Mouse (Mus musculus) limb, embryonic 10.5 days (tissue): Measurements from ENCODE around the gene Orai3. TPM values are rescaled to one million over a fixed set of nuclear protein-coding genes. Genes with fewer than 3 reads are reported as not detected.
A peak's percentile ranks its signal among the peaks of the same experiment; 100 is the strongest.
"Not testable (repeated sequence)": the region's sequence is repeated elsewhere in the genome, so short reads cannot be mapped to it uniquely, and the experiment has no call there.

ENCODE experiments used
- DNase-seq: peaks from one replicate; pipeline ENCODE4 v3.0.0-alpha.2; 2017; ENCODE audit warnings: low spot score
- H3K27ac ChIP-seq: fragments of 300-500 bp; sonication (generic); 2 replicates; pipeline ENCODE4 v1.5.1; 2016; ENCODE audit warnings: mild to moderate bottlenecking
- H3K27me3 ChIP-seq: fragments of 300-500 bp; sonication (generic); 2 replicates; pipeline ENCODE4 v1.6.1; 2016; ENCODE audit warnings: low read depth, mild to moderate bottlenecking; ENCODE audit not compliant: poor library complexity, severe bottlenecking
- H3K36me3 ChIP-seq: fragments of 300-500 bp; sonication (generic); 2 replicates; pipeline ENCODE4 v1.6.1; 2016; ENCODE audit warnings: mild to moderate bottlenecking, moderate library complexity
- H3K4me1 ChIP-seq: fragments of 300-500 bp; sonication (generic); 2 replicates; pipeline ENCODE4 v1.6.1; 2016
- H3K4me3 ChIP-seq: fragments of 300-500 bp; sonication (generic); 2 replicates; pipeline ENCODE4 v1.5.1; 2016; ENCODE audit warnings: mild to moderate bottlenecking, moderate library complexity
- H3K9me3 ChIP-seq: fragments of 300-500 bp; sonication (generic); replicated peaks from 2 replicates; pipeline ENCODE4 v1.6.1; 2016; ENCODE audit warnings: mild to moderate bottlenecking
- WGBS: fragments of 180-500 bp; shearing (Covaris S2); methylation state at CpG from one replicate; pipeline ENCODE4 v1.1.7; 2016; 5-methylcytosine and 5-hydroxymethylcytosine counted together
- polyA plus RNA-seq: library from polyadenylated mRNA; unstranded; fragments of >200 nt; fragmentation: Nextera tagmentation; extraction: Ambion mirVana; gene quantifications from 2 replicates; pipeline ENCODE4 v1.2.1, GENCODE M21; 2016

The Orai3 gene
- polyA plus RNA-seq, result 15.2 and 16.0 TPM in 2 replicates

DNA sequence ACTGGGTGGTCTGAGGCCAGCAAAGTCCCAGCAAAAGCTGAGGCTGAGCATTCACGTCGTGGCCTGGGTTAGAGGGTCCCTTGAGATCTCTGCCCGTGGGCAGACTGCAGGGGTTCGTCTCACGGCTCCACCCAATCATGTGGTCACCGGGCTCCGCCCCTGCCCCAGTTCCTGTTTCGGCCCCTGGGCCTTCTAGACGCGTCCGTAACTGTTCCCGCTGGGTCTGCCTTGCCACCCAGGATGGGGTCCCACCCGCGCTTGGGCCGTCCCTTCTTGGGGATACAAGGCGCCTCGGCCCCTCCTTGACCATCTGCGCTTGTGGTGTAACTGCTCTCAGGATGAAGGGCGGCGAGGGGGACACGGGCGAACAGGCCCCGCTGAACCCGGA, at the start of gene Orai3:
TSS of gene Orai3 (plus strand) at position 165 of the 388 bp plus-strand sequence.
- Histone ChIP-seq H3K36me3 (peaks cover 53% of the 10 kb centered on the region), H3K9me3 (no peaks in the 10 kb centered on the region), H3K27me3 (no peaks in the 10 kb centered on the region), H3K4me1 (peaks cover 45% of the 10 kb centered on the region), H3K27ac (peak within 1 kb of the TSS; percentile 95), H3K4me3 (peak within 1 kb of the TSS; percentile 76)
- peak; percentile 88 for DNase-seq
- WGBS, result under 1% methylated on average over 24 of the region's 24 CpGs

DNA sequence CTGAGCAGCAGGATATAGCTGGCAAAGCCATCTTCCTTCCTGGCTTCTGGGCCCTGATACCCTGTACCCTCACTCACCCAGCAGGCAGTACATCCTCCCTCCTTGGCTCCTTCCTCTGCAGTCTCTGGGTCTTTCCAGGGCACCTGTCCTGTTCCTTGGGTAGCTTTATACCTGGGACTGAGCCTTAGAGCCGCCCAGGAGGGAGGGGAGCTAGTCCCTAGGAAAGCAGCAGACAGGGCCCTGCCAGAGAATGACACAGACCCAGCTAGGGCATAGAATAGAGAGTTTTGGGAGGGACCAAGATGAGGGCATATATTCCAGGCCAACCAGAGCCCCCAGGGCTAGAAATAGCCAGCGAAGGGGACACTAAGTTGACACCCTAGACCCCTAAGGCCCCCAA, 44.1 kb upstream of the Orai3 start:
- 47% methylated on average over 2 of the region's 2 CpGs for WGBS
- Histone ChIP-seq H3K9me3 (no peaks in the 10 kb centered on the region), H3K4me1 (no peaks in the 10 kb centered on the region), H3K4me3 (no peak overlapping the region), H3K27ac (no peak overlapping the region), H3K36me3 (no peaks in the 10 kb centered on the region), H3K27me3 (no peaks in the 10 kb centered on the region)
- no peak for DNase-seq

DNA sequence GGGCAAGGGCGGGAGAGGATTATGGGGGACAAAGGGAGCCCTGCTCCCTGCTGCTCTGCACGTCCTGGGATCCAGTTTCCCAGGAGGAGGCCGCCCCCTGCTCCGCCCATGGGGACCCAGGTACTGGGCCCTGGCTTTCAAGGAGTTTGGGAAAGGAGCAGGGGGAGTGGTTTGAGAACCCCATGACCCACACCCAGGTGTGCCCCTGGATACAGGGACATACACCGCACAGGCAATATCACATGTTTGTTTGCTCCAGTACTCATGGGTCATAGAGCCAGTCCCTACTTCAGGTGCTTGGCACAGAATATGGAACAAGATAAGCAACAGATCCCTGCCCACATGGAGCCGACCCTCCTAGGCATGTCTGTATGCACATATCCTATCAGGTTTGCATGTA, 43.7 kb upstream of the Orai3 start:
- Histone ChIP-seq H3K27me3 (no peaks in the 10 kb centered on the region), H3K4me1 (no peaks in the 10 kb centered on the region), H3K36me3 (no peaks in the 10 kb centered on the region), H3K27ac (no peak overlapping the region), H3K9me3 (no peaks in the 10 kb centered on the region), H3K4me3 (no peak overlapping the region)
- WGBS, result 63% methylated on average over 6 of the region's 6 CpGs
- no peak for DNase-seq

DNA sequence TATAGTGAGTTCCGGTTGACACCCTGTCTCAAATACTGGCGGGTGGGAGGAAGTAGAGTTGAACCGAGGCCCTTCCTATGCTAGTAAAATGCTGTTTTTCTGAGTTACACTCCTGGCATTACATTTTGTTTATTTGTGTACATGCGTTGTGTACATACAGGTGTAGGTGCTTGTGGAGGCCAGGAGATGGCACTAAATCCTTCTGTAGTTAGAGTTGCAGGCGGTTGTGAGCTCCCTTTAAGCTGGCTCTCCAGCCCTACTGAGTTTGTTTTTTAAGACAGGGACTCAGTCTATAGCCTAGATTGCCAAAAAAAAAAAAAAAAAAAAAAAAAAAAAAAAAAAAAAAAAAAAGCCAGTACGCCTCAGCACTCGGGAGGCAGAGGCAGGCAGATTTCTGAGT, 41.7 kb upstream of the Orai3 start:
- Histone ChIP-seq H3K27me3 (no peaks in the 10 kb centered on the region), H3K36me3 (no peaks in the 10 kb centered on the region), H3K9me3 (no peaks in the 10 kb centered on the region), H3K27ac (no peak overlapping the region), H3K4me1 (no peaks in the 10 kb centered on the region), H3K4me3 (no peak overlapping the region)
- no peak for DNase-seq
- 83% methylated on average over 7 of the region's 7 CpGs for WGBS

DNA sequence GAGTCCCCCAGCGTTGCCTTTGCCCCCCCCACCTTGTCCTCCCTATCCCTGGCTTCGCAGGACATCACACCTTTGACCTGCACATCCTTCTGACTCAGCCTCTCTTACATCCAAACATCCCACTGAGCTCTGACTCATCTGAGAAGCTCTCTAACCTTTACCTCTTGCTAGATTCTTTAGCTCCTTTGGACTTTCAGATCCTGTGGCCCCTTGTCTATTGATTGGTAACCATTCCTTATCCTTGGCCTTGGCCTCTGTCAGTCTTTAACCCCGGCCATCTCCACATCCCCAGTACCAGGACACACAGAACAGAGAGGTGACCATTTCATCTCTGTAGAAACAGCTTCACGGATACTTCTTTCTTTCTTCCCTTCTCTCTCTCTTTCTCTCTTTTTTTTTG, 39.4 kb upstream of the Orai3 start:
- Histone ChIP-seq H3K4me3 (no peak overlapping the region), H3K9me3 (no peaks in the 10 kb centered on the region)
- WGBS, result 84% methylated on average over 4 of the region's 4 CpGs

DNA sequence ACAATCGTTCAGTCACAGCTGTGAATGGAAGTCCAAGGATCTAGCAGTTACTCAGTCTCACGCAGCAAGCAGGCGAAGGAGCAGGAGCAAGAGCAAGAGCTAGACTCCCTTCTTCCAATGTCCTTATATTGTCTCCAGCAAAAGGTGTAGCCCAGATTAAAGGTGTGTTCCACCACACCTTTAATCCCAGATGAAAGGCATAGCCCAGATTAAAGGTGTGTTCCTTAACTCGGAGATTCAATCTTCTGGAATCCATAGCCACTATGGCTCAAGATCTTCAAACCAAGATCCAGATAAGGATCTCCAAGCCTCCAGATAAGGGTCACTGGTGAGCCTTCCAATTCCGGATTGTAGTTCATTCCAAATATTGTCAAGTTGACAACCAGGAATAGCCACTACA, 37.5 kb upstream of the Orai3 start, which contains the start of gene Ctf2:
TSS of gene Ctf2 (minus strand) at position 101 of the 400 bp plus-strand sequence.
- H3K4me3 ChIP-seq, H3K36me3 ChIP-seq, H3K4me1 ChIP-seq, H3K27me3 ChIP-seq, H3K27ac ChIP-seq, DNase-seq, H3K9me3 ChIP-seq: not testable (repeated sequence)
- 100% methylated on average over 1 of the region's 5 CpGs for WGBS

More for the DNA sequence above, 39.4 kb upstream of the Orai3 start:
- Histone ChIP-seq H3K27me3 (no peaks in the 10 kb centered on the region), H3K36me3 (no peaks in the 10 kb centered on the region), H3K4me1 (no peaks in the 10 kb centered on the region), H3K27ac (no peak overlapping the region)
- no peak for DNase-seq

DNA sequence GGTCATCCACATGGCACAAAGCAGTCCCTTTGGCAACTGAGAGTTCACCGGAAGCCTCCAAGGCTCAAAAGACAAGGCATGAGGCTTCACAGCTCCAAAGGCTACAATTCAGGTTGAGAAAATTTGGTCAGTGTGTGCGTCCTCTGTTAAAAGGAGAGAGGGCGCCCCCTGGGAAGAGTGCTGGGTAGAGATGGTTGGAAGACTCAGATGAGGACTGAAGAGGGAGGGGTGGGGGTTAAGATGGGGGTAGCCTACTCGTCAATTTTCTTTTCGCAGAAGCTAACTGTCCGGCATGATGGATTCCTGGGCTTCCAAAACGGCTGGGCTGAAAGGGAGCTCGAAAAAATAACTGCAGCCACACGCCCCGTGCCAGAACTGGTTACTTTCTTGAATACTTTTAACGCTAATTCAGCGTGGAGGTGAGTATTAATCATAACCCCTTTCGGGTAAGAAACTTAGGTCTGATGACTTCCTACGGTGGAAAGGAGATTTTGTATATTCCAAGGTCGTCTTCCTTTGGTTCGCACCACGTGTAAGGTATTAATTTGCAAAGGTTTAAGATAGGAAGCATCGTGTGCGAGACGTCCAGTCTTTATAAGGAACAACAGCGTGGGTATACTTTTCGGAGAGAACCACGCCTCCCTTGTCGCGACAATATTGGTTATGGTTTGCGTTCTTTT, 25.1 kb upstream of the Orai3 start, which contains the start of gene Fbxl19:
TSS of gene Fbxl19 (plus strand) at position 178 of the 680 bp plus-strand sequence.
- H3K27me3 ChIP-seq, result no peaks in the 10 kb centered on the region
- no peaks in the 10 kb centered on the region for H3K9me3 ChIP-seq
- H3K4me1 ChIP-seq, result peaks cover 30% of the 10 kb centered on the region
- peak within 1 kb of the TSS; percentile 97 for H3K27ac ChIP-seq
- under 1% methylated on average over 26 of the region's 26 CpGs for WGBS
- H3K36me3 ChIP-seq, result peaks cover 23% of the 10 kb centered on the region
- peak within 1 kb of the TSS; percentile 95 for H3K4me3 ChIP-seq
- DNase-seq, result peak; percentile 78

DNA sequence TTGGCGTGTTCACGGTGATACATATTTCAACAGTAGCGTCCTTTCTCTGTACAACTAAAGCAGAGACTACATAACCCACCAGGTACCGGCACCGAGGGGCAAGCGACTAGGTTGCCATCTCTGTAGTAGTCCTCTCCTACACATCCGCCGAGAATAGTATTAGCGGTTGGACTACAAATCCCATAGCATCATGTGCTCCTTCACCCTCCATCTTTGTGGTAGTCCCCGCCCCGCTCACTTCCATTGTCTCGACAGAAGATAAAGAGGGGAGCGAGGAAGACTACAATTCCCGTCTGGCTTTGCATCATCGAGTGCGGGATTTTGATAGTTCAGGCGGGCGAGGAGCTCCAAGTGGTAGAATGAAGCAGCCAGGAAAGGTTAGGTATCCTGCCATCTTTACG, 24.4 kb upstream of the Orai3 start:
- Histone ChIP-seq H3K4me3 (peak overlapping the region; percentile 95), H3K27ac (peak overlapping the region; percentile 97), H3K27me3 (no peaks in the 10 kb centered on the region), H3K36me3 (peaks cover 31% of the 10 kb centered on the region), H3K9me3 (no peaks in the 10 kb centered on the region), H3K4me1 (peaks cover 30% of the 10 kb centered on the region)
- WGBS, result under 1% methylated on average over 19 of the region's 19 CpGs
- peak; percentile 83 for DNase-seq

DNA sequence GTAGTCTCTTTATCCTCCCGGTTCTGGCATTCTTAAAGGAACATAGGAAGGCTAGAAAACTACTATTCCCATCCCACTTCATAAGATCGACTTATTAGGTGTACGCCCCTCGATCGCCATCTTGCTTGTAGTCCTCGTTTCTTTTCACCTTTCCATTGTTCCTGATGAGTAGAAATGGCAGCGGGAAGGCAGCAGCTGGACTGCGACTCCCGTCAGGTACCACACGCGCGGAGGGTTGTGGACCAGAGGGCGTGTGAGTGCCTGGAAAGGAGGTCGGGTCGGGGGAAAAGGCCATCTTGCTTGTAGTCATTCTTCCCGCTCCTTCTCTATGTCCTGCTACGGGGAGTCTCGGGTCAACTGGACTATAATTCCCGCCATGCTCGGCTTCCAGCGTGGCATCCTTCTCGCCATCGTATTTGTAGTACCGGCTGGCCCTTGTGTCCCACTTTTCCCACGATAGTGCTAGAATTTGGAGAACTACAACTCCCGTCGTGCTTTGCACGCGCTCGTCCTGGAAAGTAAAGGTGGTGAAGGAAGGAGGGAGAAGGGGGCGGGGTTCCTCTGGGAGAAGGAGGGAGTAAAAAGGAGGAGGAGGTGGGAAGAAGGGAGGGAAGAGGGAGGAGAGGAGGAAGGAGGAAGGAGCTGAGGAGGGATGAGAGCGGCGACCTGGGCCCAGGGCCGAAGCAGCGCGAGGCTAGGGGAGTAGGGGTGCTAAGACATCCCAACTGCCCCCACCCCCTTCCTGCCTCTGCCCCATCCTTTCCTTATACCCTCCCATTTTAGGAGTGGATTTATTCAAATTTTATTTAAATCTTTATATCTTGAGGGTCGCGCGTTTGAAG, 23.7 kb upstream of the Orai3 start:
- Histone ChIP-seq H3K4me1 (peaks cover 30% of the 10 kb centered on the region), H3K4me3 (peak overlapping the region; percentile 95), H3K36me3 (peaks cover 37% of the 10 kb centered on the region), H3K9me3 (no peaks in the 10 kb centered on the region), H3K27me3 (no peaks in the 10 kb centered on the region), H3K27ac (peak overlapping the region; percentile 97)
- whole genome bisulfite sequencing, result 0% methylated on average over 39 of the region's 39 CpGs
- peak; percentile 92 for DNase-seq

DNA sequence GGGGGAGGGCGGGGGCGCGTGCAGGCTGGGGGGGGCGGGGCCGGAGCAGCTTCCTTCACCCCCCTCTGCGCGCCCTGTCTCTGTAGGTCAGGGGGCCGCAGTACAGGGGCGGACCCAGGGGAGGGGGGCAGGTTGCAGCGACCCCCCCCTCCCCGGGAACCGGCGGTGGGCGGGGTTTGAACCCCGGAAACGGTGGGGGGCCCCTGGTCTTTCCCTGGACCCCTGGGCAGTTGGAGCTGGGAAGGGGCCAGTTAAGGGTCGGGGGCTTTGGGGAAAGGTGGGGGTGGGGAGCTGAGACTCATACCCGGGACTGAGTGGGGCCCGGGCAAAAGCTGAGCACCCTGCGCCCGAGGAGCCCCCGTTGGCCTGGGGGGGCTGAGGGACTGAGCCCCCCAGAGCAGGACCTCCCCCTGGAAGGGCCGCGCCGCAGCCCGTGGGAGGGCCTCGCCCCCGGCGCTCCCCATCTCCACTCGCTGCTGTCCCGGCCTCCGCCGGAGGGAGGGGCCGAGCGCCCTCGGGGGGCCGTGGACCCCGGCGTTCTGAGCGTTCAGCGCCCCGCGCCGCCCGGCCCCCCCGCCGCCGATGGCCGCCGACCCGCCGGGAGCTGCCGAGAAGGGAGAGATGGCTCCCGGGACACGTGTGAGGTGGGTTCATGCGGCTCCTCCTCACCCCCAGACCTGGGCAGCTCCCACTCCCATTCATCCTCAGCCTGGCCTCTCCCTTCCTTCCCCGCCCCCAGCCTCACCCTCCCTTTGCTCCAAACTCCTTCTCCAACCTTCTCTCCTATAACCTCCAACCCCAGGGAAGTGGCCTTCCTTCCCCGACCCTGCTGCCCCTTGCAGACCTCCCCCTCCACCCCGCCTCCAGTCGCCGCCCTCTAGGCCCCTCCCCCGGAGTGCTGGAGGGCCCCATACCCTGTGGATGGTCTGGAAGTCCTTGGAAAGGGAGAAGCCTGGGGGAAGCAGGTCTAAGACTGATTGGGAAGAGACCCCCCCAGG, 22.8 kb upstream of the Orai3 start:
- peak overlapping the region; percentile 95 for H3K4me3 ChIP-seq
- peak; percentile 78 for DNase-seq
- peaks cover 46% of the 10 kb centered on the region for H3K36me3 ChIP-seq
- H3K27ac ChIP-seq, result peak overlapping the region; percentile 97
- WGBS, result under 1% methylated on average over 55 of the region's 62 CpGs
- peaks cover 30% of the 10 kb centered on the region for H3K4me1 ChIP-seq
- H3K27me3 ChIP-seq, result no peaks in the 10 kb centered on the region
- H3K9me3 ChIP-seq, result no peaks in the 10 kb centered on the region

DNA sequence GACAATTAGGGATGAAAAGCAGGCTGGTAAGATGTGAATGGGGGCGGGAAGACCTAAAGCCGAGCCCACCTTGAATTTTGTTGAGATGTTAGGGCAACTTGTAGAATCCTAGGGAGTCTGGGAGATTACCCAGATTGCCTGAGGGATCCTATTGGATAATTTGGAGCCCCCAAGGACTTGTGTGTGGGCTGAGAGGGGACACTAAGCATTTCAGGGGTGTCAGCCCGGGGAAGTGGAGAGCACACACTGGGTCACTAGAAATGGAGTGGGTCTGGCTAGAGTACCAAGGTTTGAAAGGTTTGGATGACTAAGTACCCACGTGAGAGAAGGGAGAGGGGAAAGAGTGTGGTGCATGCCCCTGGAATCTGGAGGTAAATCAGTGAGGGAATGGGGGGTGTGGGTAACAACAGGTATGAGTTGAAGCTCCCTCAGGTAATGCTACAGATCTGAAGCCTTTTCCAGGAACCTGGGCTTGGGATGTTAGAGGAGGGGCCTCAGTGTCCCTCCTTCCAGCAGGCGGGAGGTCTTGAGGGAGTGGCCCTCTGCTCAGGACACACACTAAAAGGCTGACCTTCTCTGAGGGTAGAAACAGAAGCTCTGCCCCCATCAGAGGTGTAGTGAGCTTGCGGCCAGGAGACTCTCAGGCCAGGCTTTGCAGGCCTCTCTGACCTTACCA, 21.9 kb upstream of the Orai3 start:
- no peak for DNase-seq
- Histone ChIP-seq H3K4me3 (peak overlapping the region; percentile 95), H3K27ac (peak overlapping the region; percentile 97), H3K36me3 (peaks cover 55% of the 10 kb centered on the region), H3K4me1 (peaks cover 30% of the 10 kb centered on the region), H3K27me3 (no peaks in the 10 kb centered on the region), H3K9me3 (no peaks in the 10 kb centered on the region)
- WGBS, result 38% methylated on average over 6 of the region's 6 CpGs

DNA sequence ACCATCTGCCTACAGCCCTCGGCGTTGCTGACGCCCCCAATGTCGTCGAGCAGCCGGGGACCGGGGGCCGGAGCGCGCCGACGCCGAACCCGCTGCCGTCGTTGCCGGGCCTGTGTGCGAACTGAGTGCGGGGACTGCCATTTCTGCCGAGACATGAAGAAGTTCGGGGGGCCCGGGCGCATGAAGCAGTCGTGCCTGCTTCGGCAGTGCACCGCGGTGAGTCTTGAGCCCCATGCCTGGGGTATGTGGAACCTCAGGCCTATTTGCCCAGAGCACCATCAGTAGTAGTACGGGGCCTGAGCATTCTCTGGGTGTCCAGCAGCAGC, 21.4 kb upstream of the Orai3 start:
- Histone ChIP-seq H3K4me1 (peaks cover 35% of the 10 kb centered on the region), H3K36me3 (peaks cover 60% of the 10 kb centered on the region), H3K27ac (peak overlapping the region; percentile 97; the same call in 1 of the 2 replicates), H3K4me3 (peak overlapping the region; percentile 95), H3K9me3 (no peaks in the 10 kb centered on the region), H3K27me3 (no peaks in the 10 kb centered on the region)
- DNase-seq, result no peak
- WGBS, result 93% methylated on average over 28 of the region's 28 CpGs
